ENCODE assay signal across 8 mouse cellular contexts in genomic region chr8:77516845-77517244, GRCm38 (mm10). TPM values are rescaled to one million over a fixed set of nuclear protein-coding genes. Genes with fewer than 3 reads are reported as not detected.
DNase-seq lines count a peak whose midpoint lies in the region; ATAC-seq and TF ChIP-seq lines count a peak whose summit lies in the region.

No protein-coding gene starts in this region.

- peak overlapping the region; percentile 90 for H3K4me2 ChIP-seq in forebrain, embryonic 12.5 days
- peak overlapping the region; percentile 95 for H3K4me2 ChIP-seq in midbrain, embryonic 13.5 days (replicated peaks)

- peaks cover 55% of the 10 kb centered on the region for H3K27me3 ChIP-seq in forebrain, embryonic 12.5 days
- H3K27me3 ChIP-seq in midbrain, embryonic 13.5 days: peaks cover 36% of the 10 kb centered on the region

- no peaks in the 10 kb centered on the region for H3K36me3 ChIP-seq in forebrain, embryonic 12.5 days (replicated peaks)
- no peaks in the 10 kb centered on the region for H3K36me3 ChIP-seq in midbrain, embryonic 13.5 days

- ATAC-seq in forebrain, embryonic 12.5 days (ENCODE audit: low FRiP score): no peak
- ATAC-seq in midbrain, embryonic 13.5 days: no peak

- H3K4me1 ChIP-seq in forebrain, embryonic 12.5 days: peaks cover 27% of the 10 kb centered on the region
- peaks cover 14% of the 10 kb centered on the region for H3K4me1 ChIP-seq in midbrain, embryonic 13.5 days (replicated peaks)

- DNase-seq in gastrocnemius, adult 2 months: no peak
- no peak for DNase-seq in gastrocnemius, postnatal 4 days (ENCODE audit: low spot score in 2 of 2)
- DNase-seq in MEL-GATA-1-ER (ENCODE audit: extremely low read depth, low read depth): peak; percentile 29
- DNase-seq in kidney, adult 9 months: peak; percentile 86
- DNase-seq in gastrocnemius, postnatal 25 days: no peak
- no peak for DNase-seq in urinary bladder, adult 2 months (ENCODE audit: low spot score)

- H3K27ac ChIP-seq in gastrocnemius, adult 2 months: peak overlapping the region; percentile 97
- no peak overlapping the region for H3K27ac ChIP-seq in forebrain, embryonic 12.5 days
- no peak overlapping the region for H3K27ac ChIP-seq in midbrain, embryonic 13.5 days

- peak overlapping the region; percentile 71 for H3K9ac ChIP-seq in forebrain, embryonic 12.5 days
- peak overlapping the region; percentile 72 for H3K9ac ChIP-seq in midbrain, embryonic 13.5 days (replicated peaks)

- peak overlapping the region; percentile 91 for H3K4me3 ChIP-seq in gastrocnemius, adult 2 months
- peak overlapping the region; percentile 66 for H3K4me3 ChIP-seq in forebrain, embryonic 12.5 days (replicated peaks)
- H3K4me3 ChIP-seq in midbrain, embryonic 13.5 days (replicated peaks): peak overlapping the region; percentile 67

- intact Hi-C loops in gastrocnemius, adult 2 months (cut with DNase I): loop anchor here (2.0 to 5.0 kb wide), 2 partner anchors 32 to 75 kb away; no protein-coding TSS in a partner anchor

- H3K9me3 ChIP-seq in forebrain, embryonic 12.5 days: no peaks in the 10 kb centered on the region
- H3K9me3 ChIP-seq in midbrain, embryonic 13.5 days: no peaks in the 10 kb centered on the region

- 6% methylated on average over 10 of the region's 10 CpGs for WGBS in forebrain, embryonic 12.5 days
- 6% methylated on average over 10 of the region's 10 CpGs for WGBS in midbrain, embryonic 13.5 days

- no peak for TF ChIP-seq CTCF in gastrocnemius, adult 2 months (IDR thresholded peaks at IDR 0.05)

RNA-seq across cellular contexts. Expression of gene Arhgap10, which starts 0.9 kb away (rescaled TPM):
- total RNA-seq in gastrocnemius, adult 2 months (2021): 10 to 100 TPM; 54.4 to 55.9 TPM
- 10 to 100 TPM; 74.6 to 74.9 TPM for total RNA-seq in gastrocnemius, postnatal 4 days (2021)
- 9.7 and 11.4 TPM in 2 replicates for polyA plus RNA-seq in forebrain, embryonic 12.5 days (2016; fragmentation: Nextera tagmentation; extraction: Ambion mirVana)
- polyA plus RNA-seq in midbrain, embryonic 13.5 days (2015; fragmentation: Nextera tagmentation; extraction: Ambion mirVana): 3.6 and 4.7 TPM in 2 replicates
- 10 to 100 TPM; 48.2 to 58.2 TPM for total RNA-seq in gastrocnemius, postnatal 25 days (2021)
- polyA plus RNA-seq in urinary bladder, adult 2 months (2012; rRNA removed): 43.8 and 46.6 TPM in 2 replicates

RNA-seq across cellular contexts. Expression of gene Prmt9, which starts 32.4 kb away (rescaled TPM):
- total RNA-seq in gastrocnemius, adult 2 months (2021): 10 to 100 TPM in 1 of 2 experiments, 1 to 10 TPM in 1; 9.0 to 11.2 TPM
- total RNA-seq in gastrocnemius, postnatal 4 days (2021): 10 to 100 TPM; 12.7 to 14.6 TPM
- polyA plus RNA-seq in forebrain, embryonic 12.5 days (2016; fragmentation: Nextera tagmentation; extraction: Ambion mirVana): 19.6 and 20.8 TPM in 2 replicates
- 23.2 and 25.7 TPM in 2 replicates for polyA plus RNA-seq in midbrain, embryonic 13.5 days (2015; fragmentation: Nextera tagmentation; extraction: Ambion mirVana)
- total RNA-seq in gastrocnemius, postnatal 25 days (2021): 1 to 10 TPM; 8.0 to 8.9 TPM
- polyA plus RNA-seq in urinary bladder, adult 2 months (2012; rRNA removed): 11.5 and 12.0 TPM in 2 replicates

Comparison
In these comparisons a context has a peak if more than half of its experiments do, and no peak if none do; other contexts are left out.
1. DNase-seq: peak in MEL-GATA-1-ER (single experiment) and kidney, adult 9 months (single experiment); none in gastrocnemius, adult 2 months (single experiment), gastrocnemius, postnatal 4 days (0 of 2), gastrocnemius, postnatal 25 days (single experiment) and urinary bladder, adult 2 months (single experiment).
2. Peak in every context shown above with its lines, with median percentiles within 50 percentile points of each other: H3K4me3 ChIP-seq.